Mouse (Mus musculus) kidney, postnatal 0 days (tissue): ENCODE results near the gene B3gnt8. TPM values are rescaled to one million over a fixed set of nuclear protein-coding genes. Genes with fewer than 3 reads are reported as not detected.
"Not testable (repeated sequence)": the region's sequence is repeated elsewhere in the genome, so short reads cannot be mapped to it uniquely, and the experiment has no call there.

Experiments
- ATAC-seq: fragments of 200-750 bp; cut with Nextera tagmentation; replicated peaks from 2 replicates; pipeline ENCODE4 v1.8.0; 2017; ENCODE audit warnings: low read depth, moderate number of reproducible peaks, moderate TSS enrichment, moderate library complexity; ENCODE audit not compliant: low FRiP score
- DNase-seq: peaks from one replicate; pipeline ENCODE4 v3.0.0-alpha.2; 2016; ENCODE audit warnings: low spot score
- H3K27ac ChIP-seq: fragments of 300-500 bp; sonication (generic); 2 replicates; pipeline ENCODE4 v1.5.1; 2014; ENCODE audit warnings: mild to moderate bottlenecking
- H3K27me3 ChIP-seq: fragments of 300-500 bp; sonication (generic); 2 replicates; pipeline ENCODE4 v1.6.1; 2014; ENCODE audit warnings: low read length, mixed read lengths; ENCODE audit not compliant: insufficient read depth
- H3K36me3 ChIP-seq: fragments of 300-500 bp; sonication (generic); 2 replicates; pipeline ENCODE4 v1.6.1; 2014; ENCODE audit warnings: low read length, mixed read lengths; ENCODE audit not compliant: insufficient read depth
- H3K4me1 ChIP-seq: fragments of 300-500 bp; sonication (generic); replicated peaks from 2 replicates; pipeline ENCODE4 v1.6.1; 2014; ENCODE audit warnings: antibody characterized with exemption, low read length, mixed read lengths; ENCODE audit not compliant: insufficient read depth
- H3K4me2 ChIP-seq: fragments of 300-500 bp; sonication (generic); 2 replicates; pipeline ENCODE4 v1.6.1; 2014; ENCODE audit warnings: mild to moderate bottlenecking, low read length, moderate library complexity, mixed read lengths
- H3K4me3 ChIP-seq: fragments of 300-500 bp; sonication (generic); replicated peaks from 2 replicates; pipeline ENCODE4 v1.5.1; 2014; ENCODE audit warnings: low read depth, low read length
- H3K9ac ChIP-seq: fragments of 300-500 bp; sonication (generic); 2 replicates; pipeline ENCODE4 v1.6.1; 2014; ENCODE audit warnings: low read depth, low read length
- H3K9me3 ChIP-seq: fragments of 300-500 bp; sonication (generic); replicated peaks from 2 replicates; pipeline ENCODE4 v1.6.1; 2016; ENCODE audit warnings: low read length, inconsistent platforms, mixed read lengths
- CTCF ChIP-seq: IDR thresholded peaks from 2 replicates; pipeline ENCODE4 v1.5.1; 2016; ENCODE audit warnings: antibody characterized with exemption, low read depth, mild to moderate bottlenecking, moderate library complexity
- WGBS: fragments of 180-500 bp; shearing (Covaris S2); extraction: QIAGEN DNeasy Blood & Tissue Kit; methylation state at CpG from one replicate; pipeline ENCODE4 v1.1.7; 2014; 5-methylcytosine and 5-hydroxymethylcytosine counted together
- polyA plus RNA-seq: library from polyadenylated mRNA; unstranded; fragments of >200 nt; fragmentation: Nextera tagmentation; extraction: Ambion mirVana; gene quantifications from 2 replicates; pipeline ENCODE4 v1.2.1, GENCODE M21; 2015

The B3gnt8 gene
- 9.3 and 11.4 TPM in 2 replicates for polyA plus RNA-seq

- DNase-seq = peak; percentile 50
- WGBS = 18% methylated on average over 29 of the region's 29 CpGs
- Histone ChIP-seq H3K4me1 (0 out of 2 replicates have a peak, but pooled peaks cover 8% of the 10 kb centered on the region), H3K4me2 (peak within 1 kb of the TSS; percentile 55), H3K27me3 (no peaks in the 10 kb centered on the region), H3K36me3 (peaks cover 19% of the 10 kb centered on the region; the same call in 1 of the 2 replicates), H3K4me3 (peak within 1 kb of the TSS; percentile 31), H3K27ac (peak within 1 kb of the TSS; percentile 65), H3K9ac (peak within 1 kb of the TSS; percentile 43), H3K9me3 (no peaks in the 10 kb centered on the region)
- ATAC-seq = peak; percentile 33
- TF ChIP-seq CTCF = no peak
These were observed at the start of gene B3gnt8 for GRCm38 (mm10) chr7:25626509-25627430. TSS of gene B3gnt8 (plus strand) at chr7:25626654.

- not testable (repeated sequence) for H3K4me3 ChIP-seq, H3K9ac ChIP-seq, H3K4me1 ChIP-seq, H3K4me2 ChIP-seq, H3K9me3 ChIP-seq, H3K27me3 ChIP-seq, H3K36me3 ChIP-seq
- ATAC-seq (peak; percentile 72), DNase-seq (peak; percentile 17)
- WGBS = 33% methylated on average over 11 of the region's 14 CpGs
- peak overlapping the region; percentile 31 for H3K27ac ChIP-seq
These were observed 49.5 kb upstream of the B3gnt8 start for GRCm38 (mm10) chr7:25576793-25577437.

DNA sequence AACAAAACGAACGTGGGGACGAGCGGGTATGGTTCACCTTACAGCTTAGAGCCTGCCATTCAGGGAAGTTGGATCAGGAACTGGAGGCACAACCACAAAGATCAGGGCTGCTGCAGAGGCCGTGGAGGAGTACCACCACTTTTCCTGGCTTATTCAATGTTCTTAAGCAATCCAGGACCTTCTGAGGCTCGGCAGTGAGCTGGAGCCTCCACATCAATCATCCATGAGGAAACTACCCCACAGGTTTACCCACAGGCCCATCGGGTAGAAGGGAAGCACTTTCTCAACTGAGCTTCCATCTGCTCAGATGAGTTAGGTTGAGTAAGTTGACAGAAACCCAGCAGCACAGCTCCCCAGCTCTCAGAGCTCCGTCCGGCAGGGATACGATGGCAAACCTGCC, 47.0 kb upstream of the B3gnt8 start:
- Histone ChIP-seq H3K9me3 (no peaks in the 10 kb centered on the region), H3K27ac (no peak overlapping the region), H3K4me2 (no peak overlapping the region), H3K4me3 (no peak overlapping the region), H3K36me3 (no peaks in the 10 kb centered on the region), H3K27me3 (no peaks in the 10 kb centered on the region), H3K4me1 (0 out of 2 replicates have a peak, but pooled peaks cover 5% of the 10 kb centered on the region), H3K9ac (no peak overlapping the region)
- no peak for TF ChIP-seq CTCF
- ATAC-seq (no peak), DNase-seq (no peak)
- 77% methylated on average over 10 of the region's 10 CpGs for WGBS

GRCm38 (mm10) chr7:25582301-25582810, 44.1 kb upstream of the B3gnt8 start:
- ATAC-seq (no peak), DNase-seq (no peak)
- Histone ChIP-seq H3K9ac (no peak overlapping the region), H3K4me3 (no peak overlapping the region), H3K4me2 (no peak overlapping the region), H3K27ac (no peak overlapping the region), H3K36me3 (no peaks in the 10 kb centered on the region), H3K27me3 (no peaks in the 10 kb centered on the region), H3K4me1 (no peaks in the 10 kb centered on the region), H3K9me3 (no peaks in the 10 kb centered on the region)
- TF ChIP-seq CTCF = no peak
- WGBS = 89% methylated on average over 15 of the region's 15 CpGs

GRCm38 (mm10) chr7:25584651-25585050, 41.8 kb upstream of the B3gnt8 start:
- no peak overlapping the region for H3K9ac ChIP-seq
- no peaks in the 10 kb centered on the region for H3K9me3 ChIP-seq
- WGBS = 87% methylated on average over 5 of the region's 5 CpGs
- no peaks in the 10 kb centered on the region for H3K36me3 ChIP-seq
- H3K4me3 ChIP-seq = no peak overlapping the region
- DNase-seq = no peak
- TF ChIP-seq CTCF = no peak
- no peaks in the 10 kb centered on the region for H3K4me1 ChIP-seq
- H3K27ac ChIP-seq = no peak overlapping the region
- no peak overlapping the region for H3K4me2 ChIP-seq
- H3K27me3 ChIP-seq = no peaks in the 10 kb centered on the region
- no peak for ATAC-seq
